Mouse (Mus musculus) lung, embryonic 16.5 days (tissue): ENCODE measurements around the gene Rbpj. TPM values are rescaled to one million over a fixed set of nuclear protein-coding genes. Genes with fewer than 3 reads are reported as not detected.

Source experiments
- ATAC-seq: fragments of 200-750 bp; cut with Nextera tagmentation; 2 replicates; pipeline ENCODE4 v1.8.0; 2017; ENCODE audit warnings: low read depth, mild to moderate bottlenecking, moderate library complexity
- H3K27ac ChIP-seq: fragments of 300-500 bp; sonication (generic); 2 replicates; pipeline ENCODE4 v1.5.1; 2014; ENCODE audit warnings: mild to moderate bottlenecking, control low read depth, low read length
- H3K27me3 ChIP-seq: fragments of 300-500 bp; sonication (generic); 2 replicates; pipeline ENCODE4 v1.6.1; 2014; ENCODE audit warnings: low read depth, low read length, mixed read lengths; ENCODE audit not compliant: control insufficient read depth, insufficient read depth
- H3K36me3 ChIP-seq: fragments of 300-500 bp; sonication (generic); 2 replicates; pipeline ENCODE4 v1.6.1; 2014; ENCODE audit warnings: low read length; ENCODE audit not compliant: control insufficient read depth, insufficient read depth
- H3K4me1 ChIP-seq: fragments of 300-500 bp; sonication (generic); replicated peaks from 2 replicates; pipeline ENCODE4 v1.6.1; 2014; ENCODE audit warnings: low read length, mixed read lengths; ENCODE audit not compliant: control insufficient read depth, insufficient read depth
- H3K4me2 ChIP-seq: fragments of 300-500 bp; sonication (generic); 2 replicates; pipeline ENCODE4 v1.6.1; 2014; ENCODE audit warnings: low read depth, low read length, control low read depth
- H3K4me3 ChIP-seq: fragments of 300-500 bp; sonication (generic); 2 replicates; pipeline ENCODE4 v1.5.1; 2014; ENCODE audit warnings: mild to moderate bottlenecking, low read length, control low read depth
- H3K9ac ChIP-seq: fragments of 300-500 bp; sonication (generic); 2 replicates; pipeline ENCODE4 v1.6.1; 2014; ENCODE audit warnings: low read length, control low read depth
- H3K9me3 ChIP-seq: fragments of 300-500 bp; sonication (generic); 2 replicates; pipeline ENCODE4 v1.6.1; 2016; ENCODE audit warnings: low read length; ENCODE audit not compliant: control insufficient read depth
- WGBS: fragments of 180-500 bp; shearing (Covaris S2); extraction: QIAGEN DNeasy Blood & Tissue Kit; methylation state at CpG from one replicate; pipeline ENCODE4 v1.1.7; 2014; 5-methylcytosine and 5-hydroxymethylcytosine counted together
- polyA plus RNA-seq: library from polyadenylated mRNA; unstranded; fragments of >200 nt; fragmentation: Nextera tagmentation; extraction: Ambion mirVana; gene quantifications from 2 replicates; pipeline ENCODE4 v1.2.1, GENCODE M21; 2015

The Rbpj gene
- polyA plus RNA-seq, 1 experiment from 2014 or later = 42.4 TPM

DNA sequence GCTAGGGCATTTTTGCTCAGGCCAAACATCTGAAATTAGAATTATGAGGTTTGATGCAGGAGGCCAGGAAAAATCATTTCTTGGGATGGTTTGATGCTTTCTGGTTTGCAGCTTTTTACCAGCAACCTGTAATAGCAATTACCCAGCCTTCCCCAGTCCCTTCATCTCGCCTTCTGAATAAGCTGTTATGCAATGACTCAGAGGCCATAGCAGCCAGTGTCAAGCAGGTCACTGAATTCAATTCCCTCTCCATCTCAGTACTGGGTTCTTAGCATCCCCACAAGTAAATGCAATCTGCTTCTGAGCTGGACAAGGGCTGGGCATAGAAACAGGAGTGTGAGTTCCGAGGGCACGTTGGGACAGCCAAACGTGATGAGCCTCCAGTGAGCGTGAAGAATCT lies 13.9 kb downstream of the Rbpj start:
- WGBS = 73% methylated on average over 5 of the region's 5 CpGs
- ATAC-seq = no peak
- no peak overlapping the region for H3K27ac ChIP-seq
- H3K9me3 ChIP-seq = no peaks in the 10 kb centered on the region
- peaks cover 3% of the 10 kb centered on the region; the same call in 1 of the 2 replicates for H3K4me1 ChIP-seq
- no peak overlapping the region for H3K4me3 ChIP-seq
- H3K27me3 ChIP-seq = no peaks in the 10 kb centered on the region
- H3K9ac ChIP-seq = no peak overlapping the region
- H3K4me2 ChIP-seq = no peak overlapping the region
- no peaks in the 10 kb centered on the region for H3K36me3 ChIP-seq

DNA sequence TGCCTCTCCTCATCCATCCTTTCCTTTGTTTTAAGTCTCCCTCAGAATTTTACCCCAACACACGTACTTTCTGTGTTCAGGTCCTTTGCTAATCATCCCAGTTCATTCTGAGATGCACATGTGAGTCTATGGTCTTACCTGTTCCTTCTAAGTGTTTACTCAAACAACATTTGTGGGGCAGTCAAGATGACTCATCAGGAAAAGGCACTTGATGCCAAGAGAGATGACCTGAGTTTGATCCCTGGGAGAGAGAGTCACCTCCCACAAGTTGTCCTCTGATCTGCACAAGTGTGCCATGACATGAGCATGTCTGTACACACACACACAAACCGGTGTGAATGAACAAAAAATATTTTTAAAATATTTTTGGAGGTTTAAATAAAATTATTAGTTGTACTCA lies 15.1 kb downstream of the Rbpj start:
- Histone ChIP-seq H3K4me3 (no peak overlapping the region), H3K27me3 (no peaks in the 10 kb centered on the region), H3K4me2 (no peak overlapping the region), H3K27ac (no peak overlapping the region), H3K9me3 (no peaks in the 10 kb centered on the region), H3K4me1 (peaks cover 8% of the 10 kb centered on the region; the same call in 1 of the 2 replicates), H3K9ac (no peak overlapping the region), H3K36me3 (no peaks in the 10 kb centered on the region)
- no peak for ATAC-seq
- WGBS = 56% methylated on average over 2 of the region's 2 CpGs

DNA sequence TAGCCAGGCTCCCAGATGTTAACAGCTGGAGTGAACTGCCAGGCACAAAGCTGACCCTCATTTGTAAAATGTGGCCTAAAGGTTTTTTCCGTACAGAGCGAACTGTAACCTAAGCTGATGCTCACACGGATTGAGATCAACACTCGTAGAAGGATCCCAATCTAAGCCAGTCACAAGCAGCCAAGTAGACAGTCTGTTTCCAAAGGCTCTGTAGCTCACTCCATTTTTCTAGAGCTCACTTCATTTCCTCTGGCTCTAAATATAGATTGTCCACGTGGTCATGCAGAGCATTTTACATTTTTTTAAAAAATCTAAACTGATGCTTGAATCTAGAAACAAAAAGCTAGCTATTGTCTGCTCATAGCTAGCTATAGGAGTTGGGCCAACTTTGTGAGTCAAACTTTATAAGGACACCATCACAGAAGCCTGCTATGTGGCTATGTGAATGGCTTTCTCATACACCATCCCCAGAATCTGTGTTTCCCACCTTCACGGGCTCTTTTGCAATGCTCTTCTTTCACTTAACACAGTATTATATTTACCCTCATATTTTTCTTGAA lies 19.2 kb downstream of the Rbpj start:
- 55% methylated on average over 6 of the region's 6 CpGs for WGBS

DNA sequence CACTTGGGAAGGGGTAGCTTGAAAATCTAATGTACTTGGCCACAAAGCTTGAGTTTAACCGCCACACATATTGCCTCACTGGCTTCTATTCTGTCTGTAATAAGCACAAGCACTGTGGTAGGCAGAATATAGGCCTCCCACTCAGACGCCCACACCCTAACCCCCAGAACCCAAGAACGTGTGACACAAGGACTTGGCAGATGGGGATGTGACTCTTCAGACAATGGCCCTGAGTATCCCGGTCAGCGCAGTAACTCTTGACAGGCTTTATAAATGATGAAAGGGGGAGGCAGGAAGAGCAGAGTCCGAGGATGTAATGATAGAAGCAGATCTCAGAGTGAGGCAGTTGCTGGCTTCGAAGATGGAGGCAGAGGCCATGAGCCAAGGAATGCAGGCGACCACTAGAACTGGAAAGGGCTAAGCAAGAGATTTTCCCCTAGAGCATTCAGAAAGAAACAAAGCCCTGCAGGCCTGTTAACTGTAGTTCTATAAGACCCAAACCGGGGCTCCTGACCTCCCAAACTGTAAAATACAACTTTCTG lies 20.1 kb downstream of the Rbpj start:
- peak; percentile 64 for ATAC-seq

More for the DNA sequence above, 19.2 kb downstream of the Rbpj start:
- no peak overlapping the region for H3K4me2 ChIP-seq
- H3K27me3 ChIP-seq = no peaks in the 10 kb centered on the region
- H3K9ac ChIP-seq = no peak overlapping the region
- peaks cover 8% of the 10 kb centered on the region; the same call in 1 of the 2 replicates for H3K4me1 ChIP-seq
- no peaks in the 10 kb centered on the region for H3K36me3 ChIP-seq
- peak overlapping the region; percentile 73 for H3K27ac ChIP-seq
- peak; percentile 83 for ATAC-seq
- H3K9me3 ChIP-seq = no peaks in the 10 kb centered on the region
- no peak overlapping the region for H3K4me3 ChIP-seq

DNA sequence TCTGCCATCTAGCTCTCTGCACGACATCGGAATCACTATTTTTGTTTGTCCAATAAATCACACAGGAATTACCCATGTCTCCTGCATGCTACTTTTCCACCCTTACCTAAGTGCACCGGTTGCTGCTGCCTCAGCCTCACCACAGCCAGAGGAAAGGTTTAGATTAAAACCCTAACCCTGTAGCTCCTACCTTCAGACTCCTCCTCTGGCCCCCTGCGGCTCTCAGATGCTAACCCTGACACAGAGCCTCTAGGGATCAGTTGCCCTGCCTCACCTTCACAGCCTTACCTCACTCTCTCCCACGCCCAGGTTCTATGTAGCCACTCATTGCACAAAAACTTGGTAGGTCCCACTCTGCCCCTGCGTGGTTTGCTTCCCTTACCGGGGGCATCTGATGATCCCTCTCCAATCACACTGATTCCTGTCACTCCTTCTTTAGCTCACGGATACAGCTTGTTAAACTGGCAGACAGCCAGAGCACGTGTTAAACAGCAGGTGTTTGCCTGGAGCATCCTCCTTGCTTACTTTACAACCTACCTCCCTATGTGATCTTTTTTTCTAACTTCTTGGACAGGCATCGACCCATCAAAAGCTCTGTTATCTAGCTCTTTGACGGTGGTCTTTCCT lies 21.1 kb downstream of the Rbpj start:
- Histone ChIP-seq H3K4me3 (no peak overlapping the region), H3K9ac (no peak overlapping the region), H3K4me1 (0 out of 2 replicates have a peak, but pooled peaks cover 5% of the 10 kb centered on the region), H3K36me3 (no peaks in the 10 kb centered on the region), H3K27ac (no peak overlapping the region), H3K4me2 (no peak overlapping the region), H3K9me3 (no peaks in the 10 kb centered on the region), H3K27me3 (no peaks in the 10 kb centered on the region)
- 41% methylated on average over 11 of the region's 11 CpGs for WGBS
- no peak for ATAC-seq

More for the DNA sequence above, 20.1 kb downstream of the Rbpj start:
- Histone ChIP-seq H3K9me3 (no peaks in the 10 kb centered on the region), H3K36me3 (no peaks in the 10 kb centered on the region), H3K27me3 (no peaks in the 10 kb centered on the region), H3K4me2 (no peak overlapping the region), H3K4me3 (no peak overlapping the region), H3K9ac (no peak overlapping the region), H3K27ac (peak overlapping the region; percentile 73), H3K4me1 (peaks cover 6% of the 10 kb centered on the region; the same call in 1 of the 2 replicates)
- 43% methylated on average over 9 of the region's 9 CpGs for WGBS

DNA sequence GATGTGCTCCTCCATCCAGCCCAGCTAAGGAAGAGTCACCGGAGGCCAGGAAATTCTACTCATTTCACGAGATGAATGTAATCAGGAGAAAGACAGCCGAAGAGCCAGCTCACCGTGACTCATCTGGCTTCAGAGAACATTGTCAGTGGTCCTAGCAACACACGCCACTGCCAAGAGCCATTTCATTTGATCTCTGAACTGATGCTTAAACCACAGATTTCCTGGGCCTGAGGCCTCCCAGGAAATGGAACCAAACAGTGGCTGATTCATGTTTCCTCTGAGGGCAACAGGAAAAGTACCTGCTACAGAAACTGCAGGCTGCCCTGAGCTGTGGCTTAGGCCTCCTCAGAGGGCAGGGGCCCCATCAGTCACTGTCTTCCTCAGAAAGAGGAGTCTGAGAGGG lies 24.7 kb downstream of the Rbpj start:
- 0 out of 2 replicates have a peak, but pooled peaks cover 4% of the 10 kb centered on the region for H3K4me1 ChIP-seq
- H3K27me3 ChIP-seq = no peaks in the 10 kb centered on the region
- no peaks in the 10 kb centered on the region for H3K36me3 ChIP-seq
- H3K27ac ChIP-seq = no peak overlapping the region
- WGBS = 23% methylated on average over 5 of the region's 5 CpGs
- no peak for ATAC-seq
- no peak overlapping the region for H3K4me2 ChIP-seq
- no peaks in the 10 kb centered on the region for H3K9me3 ChIP-seq
- no peak overlapping the region for H3K9ac ChIP-seq
- H3K4me3 ChIP-seq = no peak overlapping the region

DNA sequence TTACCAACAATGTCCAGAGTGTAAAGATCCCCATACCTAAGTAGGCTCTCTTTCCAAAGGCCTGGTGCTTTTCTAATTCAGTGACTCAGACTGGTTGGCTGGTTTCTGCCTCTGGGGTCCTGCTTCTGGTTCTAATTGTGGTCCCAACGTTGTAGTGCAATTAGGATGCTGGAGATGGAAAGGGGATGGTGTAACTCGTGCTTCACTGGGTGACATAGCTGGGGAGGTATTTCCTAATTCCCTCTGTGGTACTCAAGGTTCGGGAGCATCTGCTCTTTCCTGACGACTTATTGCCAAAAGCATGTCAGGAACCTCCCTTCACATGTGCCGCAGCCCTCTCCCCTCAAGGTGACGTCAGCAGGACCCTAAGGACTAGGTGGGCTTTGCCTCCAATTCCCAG lies 27.8 kb downstream of the Rbpj start:
- no peaks in the 10 kb centered on the region for H3K27me3 ChIP-seq
- no peak overlapping the region for H3K9ac ChIP-seq
- no peak overlapping the region for H3K4me3 ChIP-seq
- no peaks in the 10 kb centered on the region for H3K9me3 ChIP-seq
- no peak for ATAC-seq
- no peak overlapping the region for H3K27ac ChIP-seq
- H3K4me1 ChIP-seq = peaks cover 8% of the 10 kb centered on the region; the same call in 1 of the 2 replicates
- no peaks in the 10 kb centered on the region for H3K36me3 ChIP-seq
- no peak overlapping the region for H3K4me2 ChIP-seq
- WGBS = 71% methylated on average over 6 of the region's 6 CpGs

DNA sequence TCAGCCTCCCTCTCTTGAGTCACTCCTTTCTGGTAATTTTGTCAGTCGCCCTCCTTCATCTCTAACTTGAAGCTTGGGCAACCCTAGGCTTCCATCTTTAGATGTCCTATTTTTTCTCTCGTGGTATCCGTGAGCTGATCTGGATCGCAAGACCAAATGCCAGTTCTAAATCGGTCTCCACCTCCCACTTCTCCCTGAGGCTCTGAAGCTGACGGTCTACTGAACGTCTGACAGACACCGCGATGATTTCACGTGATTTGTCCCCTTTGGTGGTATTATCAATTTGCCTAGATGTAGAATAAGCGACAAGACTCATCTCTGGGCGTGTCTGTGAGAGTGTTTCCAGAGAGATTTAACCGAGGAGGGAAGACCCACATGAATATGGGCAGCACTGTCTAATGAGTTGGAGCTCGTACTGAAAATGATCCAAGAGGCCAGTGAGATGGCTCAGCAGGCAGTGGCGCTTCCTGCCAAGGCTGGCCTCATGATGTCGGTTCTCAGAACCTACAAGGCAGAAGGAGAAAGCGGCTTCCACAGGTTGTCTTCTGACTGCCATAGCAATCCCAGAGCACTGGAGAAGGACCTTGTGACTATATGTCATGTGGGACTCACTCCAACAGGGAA lies 28.7 kb downstream of the Rbpj start:
- H3K9ac ChIP-seq = no peak overlapping the region
- no peak overlapping the region for H3K27ac ChIP-seq
- no peak overlapping the region for H3K4me2 ChIP-seq
- no peaks in the 10 kb centered on the region for H3K36me3 ChIP-seq
- H3K9me3 ChIP-seq = no peaks in the 10 kb centered on the region
- WGBS = 89% methylated on average over 17 of the region's 17 CpGs
- peaks cover 8% of the 10 kb centered on the region; the same call in 1 of the 2 replicates for H3K4me1 ChIP-seq
- ATAC-seq = no peak
- H3K27me3 ChIP-seq = no peaks in the 10 kb centered on the region
- no peak overlapping the region for H3K4me3 ChIP-seq

DNA sequence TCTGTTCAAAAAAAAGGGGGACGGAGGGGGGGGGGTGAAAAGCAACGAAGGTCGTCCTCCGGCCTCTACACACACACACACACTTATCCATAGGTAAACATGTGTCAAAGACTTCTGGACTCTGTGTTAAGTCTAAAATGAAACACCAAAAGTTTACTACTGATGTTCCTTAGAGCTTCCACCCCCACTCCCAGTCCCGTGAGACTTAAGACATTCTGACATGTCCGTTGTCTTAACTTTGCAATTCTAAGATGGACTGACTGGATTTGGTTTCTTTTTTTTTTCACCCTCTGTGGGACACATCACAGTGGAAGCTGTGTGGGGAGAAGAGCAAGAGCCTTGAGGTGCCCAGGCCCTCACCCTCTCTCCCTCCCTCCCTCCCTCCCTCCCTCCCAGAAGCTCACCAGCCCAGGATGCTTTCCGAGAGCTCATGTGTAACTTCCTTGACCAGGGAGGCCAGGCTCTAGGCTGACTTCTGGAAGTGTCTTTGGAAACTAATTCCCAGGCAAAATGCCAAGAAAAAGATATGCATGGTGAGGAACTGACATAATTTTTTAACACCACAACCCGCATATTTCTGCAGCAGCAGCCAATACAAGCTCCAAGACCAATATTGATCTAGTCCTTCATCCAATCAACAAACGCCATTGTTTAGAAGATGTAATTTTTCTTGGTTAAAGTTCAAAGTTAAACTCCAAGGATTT lies 31.0 kb downstream of the Rbpj start:
- no peaks in the 10 kb centered on the region for H3K9me3 ChIP-seq
- peak overlapping the region; percentile 23; the same call in 1 of the 2 replicates for H3K27ac ChIP-seq
- 27% methylated on average over 9 of the region's 9 CpGs for WGBS
- no peaks in the 10 kb centered on the region for H3K27me3 ChIP-seq
- H3K9ac ChIP-seq = no peak overlapping the region
- H3K4me3 ChIP-seq = no peak overlapping the region
- H3K4me1 ChIP-seq = peaks cover 8% of the 10 kb centered on the region; the same call in 1 of the 2 replicates
- H3K36me3 ChIP-seq = no peaks in the 10 kb centered on the region
- peak; percentile 81 for ATAC-seq
- no peak overlapping the region for H3K4me2 ChIP-seq
